Mouse (Mus musculus) neutrophil, adult 5-6 weeks (primary cell): ENCODE data around the gene Pts. TPM values are rescaled to one million over a fixed set of nuclear protein-coding genes. Genes with fewer than 3 reads are reported as not detected.

Experiments used
- ATAC-seq: fragments of 151-379, 151-347 bp; 2 replicates; pipeline ENCODE4 v1.8.0; 2017; ENCODE audit warnings: mild to moderate bottlenecking, moderate TSS enrichment; ENCODE audit not compliant: insufficient number of reproducible peaks, poor library complexity, low FRiP score, severe bottlenecking; ENCODE audit errors: extremely low read depth
- total RNA-seq: library from RNA; stranded (forward); fragments of 200-1000 nt; gene quantifications from 2 replicates; pipeline ENCODE4 v1.2.3, GENCODE M21; 2017

Pts gene
- 98.8 and 106 TPM in 2 replicates for total RNA-seq

DNA sequence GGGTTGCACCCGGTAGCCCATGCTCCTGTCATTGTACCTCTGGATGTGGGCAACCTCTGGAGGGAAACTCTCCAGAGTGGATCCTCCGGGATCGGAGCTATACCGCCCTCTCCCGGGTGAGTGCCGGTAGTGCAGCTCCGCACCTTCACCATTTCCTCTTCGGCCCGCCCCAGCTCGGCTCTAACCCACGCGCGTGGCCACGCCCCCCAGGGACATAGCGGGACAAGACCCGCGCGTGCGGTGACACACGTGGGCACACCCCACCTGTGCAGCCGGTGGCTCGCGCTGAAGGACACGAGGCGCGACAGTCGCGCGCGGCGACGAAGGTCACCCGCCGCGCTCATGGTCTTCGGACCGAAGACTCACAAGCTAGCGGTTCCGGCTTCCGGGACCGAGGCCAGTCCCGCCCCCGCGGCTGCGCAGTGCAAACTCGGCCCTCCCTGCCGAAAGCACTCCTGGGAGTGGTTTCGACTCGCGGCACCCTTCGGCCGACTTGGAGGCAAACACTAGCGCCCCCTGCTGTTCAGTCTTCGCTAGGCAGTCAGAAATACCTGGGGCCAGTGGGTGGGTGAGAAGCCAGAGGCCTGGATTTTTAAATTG lies at the start of gene Pts:
TSS of gene Pts (minus strand) at position 432 of the 600 bp plus-strand sequence.
- ATAC-seq = peak; percentile 88

GRCm38 (mm10) chr9:50569599-50570525 lies 41.3 kb upstream of the Pts start:
- ATAC-seq = no peak

DNA sequence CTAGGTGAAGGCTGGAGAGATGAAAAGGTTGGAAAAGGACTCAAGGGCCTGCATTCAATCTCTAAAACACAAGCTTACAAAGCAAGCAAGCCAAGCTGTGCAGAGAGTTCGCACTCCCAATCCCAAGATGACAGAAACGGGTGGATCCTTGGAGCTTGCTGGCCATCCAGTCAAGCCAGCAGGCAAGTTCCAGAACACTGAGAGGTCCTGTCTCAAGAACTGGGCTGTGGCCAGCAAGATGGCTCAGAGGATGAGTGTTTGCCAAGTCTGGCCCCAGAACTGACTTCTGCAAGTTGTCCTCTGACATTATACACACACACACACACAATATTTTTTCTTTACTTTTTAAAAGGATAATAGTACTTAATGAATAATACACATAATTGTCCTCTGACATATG lies 39.4 kb upstream of the Pts start:
- no peak for ATAC-seq

- ATAC-seq = no peak
Observed at GRCm38 (mm10) chr9:50567372-50567771, 38.8 kb upstream of the Pts start.

GRCm38 (mm10) chr9:50565940-50566339 lies 37.4 kb upstream of the Pts start:
- no peak for ATAC-seq

GRCm38 (mm10) chr9:50565173-50565572 lies 36.6 kb upstream of the Pts start:
- no peak for ATAC-seq

DNA sequence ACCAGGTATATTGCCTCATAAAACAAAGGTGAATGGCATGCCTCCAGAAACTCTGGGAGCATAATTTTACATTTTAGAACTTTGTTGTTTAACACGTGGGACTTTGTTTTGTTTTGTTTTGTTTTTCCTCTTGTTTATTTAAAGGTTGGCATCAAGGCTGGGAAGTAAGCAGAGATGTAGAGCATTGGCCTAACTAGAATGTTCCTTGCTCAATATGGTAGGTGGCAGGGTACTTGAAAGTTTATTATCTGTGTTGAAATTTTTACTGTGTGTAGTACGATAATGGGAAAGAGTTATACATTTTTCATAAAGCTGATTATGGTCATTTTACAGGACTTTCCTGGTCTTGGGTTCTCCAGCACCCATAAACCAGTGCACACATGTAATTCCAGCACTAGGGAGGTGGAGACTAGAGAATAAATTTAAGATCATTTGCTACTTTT lies 33.4 kb upstream of the Pts start:
- ATAC-seq = no peak

- ATAC-seq = no peak
Observed at GRCm38 (mm10) chr9:50561145-50561917, 32.8 kb upstream of the Pts start, which contains the start of gene Tex12. Gene Tex12, minus strand, starts transcription at chr9:50561325.

DNA sequence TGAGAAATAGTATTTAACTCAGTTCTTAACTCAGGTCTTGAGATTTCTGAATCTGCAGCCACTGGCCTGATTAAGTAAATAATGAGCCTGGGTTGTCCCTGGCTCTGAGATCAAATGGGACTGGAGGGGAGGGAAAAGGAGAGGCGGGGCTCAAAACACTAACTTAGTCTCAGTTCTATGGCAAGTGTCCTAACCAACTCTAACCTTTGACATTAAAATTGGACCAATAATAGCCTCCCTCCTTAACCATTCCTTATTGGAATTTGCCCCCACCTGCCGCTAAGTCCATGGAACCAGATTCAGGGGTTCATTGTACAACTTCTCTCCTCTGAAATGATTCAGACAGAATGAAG lies 26.5 kb upstream of the Pts start, which contains the start of gene Bco2:
TSS of gene Bco2 (minus strand) at position 88 of the 353 bp plus-strand sequence.
- ATAC-seq = no peak

GRCm38 (mm10) chr9:50554241-50555093 lies 25.9 kb upstream of the Pts start, which contains the start of gene Il18:
Gene Il18, plus strand, starts transcription at chr9:50554827.
- peak; percentile 80 for ATAC-seq

GRCm38 (mm10) chr9:50553547-50553946 lies 25.0 kb upstream of the Pts start:
- peak; percentile 17; the same call in 1 of the 2 replicates for ATAC-seq

DNA sequence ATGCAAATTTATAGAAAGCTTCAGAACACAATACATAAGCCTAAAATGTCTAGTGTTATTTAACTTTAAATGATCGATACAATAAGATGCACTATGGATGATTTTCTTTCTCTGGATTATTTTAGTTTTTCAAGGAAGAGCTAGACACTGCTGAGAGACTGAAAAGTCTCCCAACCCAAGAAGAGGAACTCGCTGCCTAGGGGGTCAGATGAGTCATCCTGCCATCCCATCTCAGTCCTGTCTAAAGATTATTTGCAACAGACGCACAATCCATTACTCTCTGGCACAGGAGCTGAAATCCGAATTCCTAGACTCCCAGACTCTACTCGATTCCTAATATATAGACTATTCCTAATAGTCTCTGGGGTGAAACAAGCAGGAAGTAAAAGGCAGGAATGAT lies 23.7 kb upstream of the Pts start:
- no peak for ATAC-seq

GRCm38 (mm10) chr9:50548936-50549335 lies 20.4 kb upstream of the Pts start:
- no peak for ATAC-seq

DNA sequence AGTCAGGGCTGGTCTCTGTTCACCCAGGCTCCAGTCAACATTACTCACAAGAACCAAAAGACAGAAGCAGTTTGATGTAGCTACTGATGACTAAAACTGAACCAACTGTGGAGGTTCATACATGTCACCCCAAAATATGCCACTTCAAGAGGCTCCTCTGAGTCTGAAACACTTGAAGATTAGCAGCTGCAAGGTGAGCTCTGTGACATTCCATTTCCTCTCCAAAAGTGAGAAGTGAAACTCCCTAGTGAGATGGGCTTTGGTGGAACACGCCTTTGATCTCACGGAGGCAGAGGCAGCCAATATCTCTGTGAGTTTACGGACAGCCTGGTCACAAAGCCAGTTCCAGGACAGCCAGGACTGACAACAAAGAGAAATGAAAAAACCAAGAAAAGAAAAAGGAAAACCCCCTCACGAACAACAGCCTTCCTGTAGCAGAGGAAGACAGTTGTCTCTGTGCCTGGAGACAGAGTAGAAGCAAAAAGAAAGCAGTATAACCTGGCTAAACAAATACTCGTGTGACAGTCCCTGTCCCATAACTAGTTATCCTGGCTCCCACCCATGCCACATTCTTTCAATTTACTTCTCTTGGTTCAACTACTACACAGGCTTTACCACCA lies 19.4 kb upstream of the Pts start:
- ATAC-seq = peak; percentile 93

DNA sequence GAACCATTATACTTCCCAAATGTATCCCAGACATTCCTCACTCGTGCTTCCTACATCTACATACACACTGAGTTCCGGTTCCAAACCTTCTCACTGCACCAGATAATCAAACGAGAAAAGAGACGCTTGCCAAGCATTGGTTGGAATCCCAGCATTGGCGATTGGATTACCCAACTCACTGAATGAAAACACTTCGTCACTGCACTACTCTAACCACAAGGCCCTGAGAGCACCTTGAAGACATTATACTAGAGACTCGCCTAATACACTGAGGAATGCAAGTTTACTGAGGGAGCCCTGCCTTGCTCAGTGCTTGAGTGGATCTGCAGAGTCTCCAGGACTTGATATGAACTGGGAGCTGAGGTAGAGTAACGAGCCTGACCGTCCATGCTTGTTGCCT lies 13.9 kb upstream of the Pts start:
- no peak for ATAC-seq

GRCm38 (mm10) chr9:50540170-50540569 lies 11.6 kb upstream of the Pts start:
- 0 out of 2 replicates have a peak, but pooled peaks have one; percentile 44 for ATAC-seq

GRCm38 (mm10) chr9:50537295-50537694 lies 8.8 kb upstream of the Pts start:
- ATAC-seq = no peak

DNA sequence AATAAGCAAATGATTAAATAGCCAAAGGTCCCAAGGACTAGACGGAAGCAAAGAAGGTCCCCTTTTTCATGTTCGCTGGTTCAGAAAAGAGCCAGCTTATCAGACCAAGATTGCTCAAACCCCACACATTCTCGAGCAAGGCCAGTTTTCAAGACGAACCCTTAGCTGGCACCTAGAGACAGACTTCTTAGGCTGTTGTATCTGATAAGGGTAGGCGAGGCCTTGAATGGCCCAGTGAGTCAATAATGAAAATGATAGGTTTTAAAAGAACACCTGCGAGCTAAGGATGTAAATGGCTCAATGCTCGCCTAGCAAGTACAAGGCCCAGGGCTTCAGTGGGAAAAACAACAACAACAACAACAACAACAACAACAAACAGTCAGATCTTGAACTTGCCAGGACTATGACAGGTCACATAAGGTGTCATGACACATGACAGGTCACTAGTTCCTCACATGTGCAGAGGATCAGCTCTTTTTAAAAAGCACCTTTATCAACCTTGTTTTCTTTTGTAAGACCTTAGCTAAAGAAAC lies 8.1 kb upstream of the Pts start:
- ATAC-seq = no peak
